ENCODE assay signal across 20 mouse cellular contexts in the genomic region with DNA sequence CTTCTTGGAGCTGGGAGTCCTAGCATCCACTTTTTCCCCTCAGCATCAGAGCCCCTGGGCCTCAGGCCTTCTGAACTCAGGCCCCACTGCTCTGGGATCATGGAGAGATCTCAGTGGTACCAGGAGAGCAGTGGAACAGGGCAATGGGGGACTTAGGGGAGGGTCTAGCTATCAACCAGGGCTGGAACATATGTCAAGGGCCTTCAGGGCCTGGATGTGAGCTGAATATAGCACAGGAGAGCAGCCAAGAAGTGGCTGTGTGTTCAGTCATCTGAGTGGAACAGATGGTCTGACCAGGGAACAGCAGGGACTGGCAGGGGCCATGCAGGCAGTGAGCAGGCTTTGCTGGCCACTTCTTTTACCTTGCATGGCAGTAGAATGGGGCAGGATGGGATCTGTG. TPM values are rescaled to one million over a fixed set of nuclear protein-coding genes. Genes with fewer than 3 reads are reported as not detected.
DNase-seq lines count a peak whose midpoint lies in the region; ATAC-seq lines count a peak whose summit lies in the region.
"Had no signal": no experiment of that assay in that cellular context is flagged by ENCODE, and none has a peak within 500 bp of the region (broad histone marks: within the 10 kb centered on the region; RNA-seq: fewer than 3 reads in every experiment).

No protein-coding gene starts in this region.

- H3K27me3 ChIP-seq in heart, embryonic 12.5 days (replicated peaks): 0 out of 2 replicates have a peak, but pooled peaks cover 4% of the 10 kb centered on the region
- no peaks in the 10 kb centered on the region for H3K27me3 ChIP-seq in heart, embryonic 10.5 days (ENCODE audit: insufficient read depth, poor library complexity, severe bottlenecking)
- no peaks in the 10 kb centered on the region for H3K27me3 ChIP-seq in hindbrain, embryonic 14.5 days (ENCODE audit: control insufficient read depth, insufficient read depth, low read length)
- H3K27me3 ChIP-seq: kidney, embryonic 15.5 days; stomach, embryonic 15.5 days had no signal

- H3K4me2 ChIP-seq in heart, embryonic 12.5 days: no peak overlapping the region
- H3K4me2 ChIP-seq in hindbrain, embryonic 14.5 days (replicated peaks): no peak overlapping the region
- H3K4me2 ChIP-seq: kidney, embryonic 15.5 days; stomach, embryonic 15.5 days had no signal

- no peak overlapping the region for H3K27ac ChIP-seq in heart, embryonic 12.5 days (ENCODE audit: poor library complexity, severe bottlenecking)
- H3K27ac ChIP-seq in heart, embryonic 10.5 days: no peak overlapping the region
- H3K27ac ChIP-seq in hindbrain, embryonic 14.5 days: no peak overlapping the region
- H3K27ac ChIP-seq: kidney, embryonic 15.5 days; stomach, embryonic 15.5 days had no signal

- DNase-seq in heart, embryonic 10.5 days (ENCODE audit: low spot score): no peak
- peak; percentile 99 for DNase-seq in brain, adult 2 months (ENCODE audit: low read depth, low spot score)
- peak; percentile 92 for DNase-seq in cerebellum, adult 8-10 months
- no peak for DNase-seq in hindbrain, embryonic 14.5 days (ENCODE audit: low spot score)
- no peak for DNase-seq in kidney, adult 11 months
- DNase-seq in liver: no peak
- DNase-seq in gastrocnemius, postnatal 14 days: no peak
- DNase-seq: layer of hippocampus, adult 9-11 months; lung, adult 18-20 months had no signal

- H3K4me1 ChIP-seq in heart, embryonic 12.5 days (replicated peaks): peaks cover 15% of the 10 kb centered on the region
- H3K4me1 ChIP-seq in heart, embryonic 10.5 days: peaks cover 13% of the 10 kb centered on the region
- H3K4me1 ChIP-seq in hindbrain, embryonic 14.5 days (replicated peaks; ENCODE audit: control insufficient read depth, insufficient read depth, low read length): no peaks in the 10 kb centered on the region

- H3K36me3 ChIP-seq in heart, embryonic 12.5 days: no peaks in the 10 kb centered on the region
- no peaks in the 10 kb centered on the region for H3K36me3 ChIP-seq in heart, embryonic 10.5 days
- no peaks in the 10 kb centered on the region for H3K36me3 ChIP-seq in hindbrain, embryonic 14.5 days (replicated peaks; ENCODE audit: control insufficient read depth, insufficient read depth)
- H3K36me3 ChIP-seq: G1E; kidney, embryonic 15.5 days; stomach, embryonic 15.5 days had no signal

- no peaks in the 10 kb centered on the region for H3K9me3 ChIP-seq in heart, embryonic 12.5 days (replicated peaks)
- no peaks in the 10 kb centered on the region for H3K9me3 ChIP-seq in heart, embryonic 10.5 days
- no peaks in the 10 kb centered on the region for H3K9me3 ChIP-seq in hindbrain, embryonic 14.5 days (ENCODE audit: control insufficient read depth, low read length)
- H3K9me3 ChIP-seq: G1E; kidney, embryonic 15.5 days; stomach, embryonic 15.5 days had no signal

- 0 out of 2 replicates have a peak overlapping the region, but pooled peaks have one; percentile 10 for H3K9ac ChIP-seq in heart, embryonic 12.5 days
- no peak overlapping the region for H3K9ac ChIP-seq in hindbrain, embryonic 14.5 days
- H3K9ac ChIP-seq: kidney, embryonic 15.5 days; stomach, embryonic 15.5 days had no signal

- no peak overlapping the region for H3K4me3 ChIP-seq in heart, embryonic 12.5 days
- no peak overlapping the region for H3K4me3 ChIP-seq in heart, embryonic 10.5 days
- no peak overlapping the region for H3K4me3 ChIP-seq in hindbrain, embryonic 14.5 days (replicated peaks; ENCODE audit: low read length)
- H3K4me3 ChIP-seq: erythroblast, embryonic 14.5 days; kidney, embryonic 15.5 days; stomach, embryonic 15.5 days had no signal

- intact Hi-C loops in gastrocnemius, postnatal 14 days (cut with DNase I; ENCODE audit: low total_unique reads): no loop called here

- ATAC-seq in heart, embryonic 12.5 days (ENCODE audit: insufficient number of reproducible peaks, low FRiP score): no peak
- peak; percentile 64; the same call in 1 of the 2 replicates for ATAC-seq in hindbrain, embryonic 14.5 days (ENCODE audit: low FRiP score)

RNA-seq across cellular contexts. Expression of a gene that starts 20.6 kb away (rescaled TPM):
- not detected in 2 replicates for polyA plus RNA-seq in heart, embryonic 12.5 days (2016; fragmentation: Nextera tagmentation; extraction: Ambion mirVana)
- polyA plus RNA-seq in heart, embryonic 10.5 days (2016; fragmentation: Nextera tagmentation; extraction: Ambion mirVana): not detected in 2 replicates
- 0.18 TPM in 1 of 2 replicates, not detected in the other for polyA plus RNA-seq in hindbrain, embryonic 14.5 days (2014; fragmentation: Nextera tagmentation; extraction: Ambion mirVana)
- total RNA-seq in gastrocnemius, postnatal 14 days (2021): not detected
- total RNA-seq: gastrocnemius, adult 8-10 months; left cerebral cortex, postnatal 36 days had no signal
- polyA plus RNA-seq: C2C12; erythroblast, embryonic 14.5 days; G1E; heart, postnatal 0 days; kidney, embryonic 15.5 days; small intestine, adult 2 months; stomach, embryonic 15.5 days; urinary bladder, adult 2 months had no signal

RNA-seq across cellular contexts. Expression of a gene that starts 34.6 kb away (rescaled TPM):
- polyA plus RNA-seq in heart, embryonic 12.5 days (2016; fragmentation: Nextera tagmentation; extraction: Ambion mirVana): 0.13 and 0.26 TPM in 2 replicates
- 0.17 and 0.21 TPM in 2 replicates for polyA plus RNA-seq in heart, embryonic 10.5 days (2016; fragmentation: Nextera tagmentation; extraction: Ambion mirVana)
- 2.3 and 3.1 TPM in 2 replicates for polyA plus RNA-seq in hindbrain, embryonic 14.5 days (2014; fragmentation: Nextera tagmentation; extraction: Ambion mirVana)
- total RNA-seq in gastrocnemius, postnatal 14 days (2021): 1 to 10 TPM; 3.9 to 7.4 TPM
- polyA plus RNA-seq: erythroblast, embryonic 14.5 days; G1E had no signal

RNA-seq across cellular contexts. Expression of a gene that starts 51.4 kb away (rescaled TPM):
- 6.4 and 7.3 TPM in 2 replicates for polyA plus RNA-seq in heart, embryonic 12.5 days (2016; fragmentation: Nextera tagmentation; extraction: Ambion mirVana)
- 5.7 and 5.8 TPM in 2 replicates for polyA plus RNA-seq in heart, embryonic 10.5 days (2016; fragmentation: Nextera tagmentation; extraction: Ambion mirVana)
- polyA plus RNA-seq in hindbrain, embryonic 14.5 days (2014; fragmentation: Nextera tagmentation; extraction: Ambion mirVana): 0.95 and 1.3 TPM in 2 replicates
- 1 to 10 TPM; 2.4 to 3.3 TPM for total RNA-seq in gastrocnemius, postnatal 14 days (2021)
- polyA plus RNA-seq: erythroblast, embryonic 14.5 days had no signal

Comparison
In these comparisons a context has a peak if more than half of its experiments do, and no peak if none do; other contexts are left out.
1. DNase-seq: peak in brain, adult 2 months (single experiment) and cerebellum, adult 8-10 months (single experiment); none in heart, embryonic 10.5 days (single experiment), hindbrain, embryonic 14.5 days (single experiment), kidney, adult 11 months (single experiment), liver (single experiment) and gastrocnemius, postnatal 14 days (single experiment).